Mouse (Mus musculus): Measurements from ENCODE around the gene Zfp715. TPM values are rescaled to one million over a fixed set of nuclear protein-coding genes. Genes with fewer than 3 reads are reported as not detected.
"Not testable (repeated sequence)": the region's sequence is repeated elsewhere in the genome, so short reads cannot be mapped to it uniquely, and the experiment has no call there.

Gene Zfp715
- polyA plus RNA-seq, 1 experiment from 2014 or later: 17.8 TPM

- peak; percentile 78 for ATAC-seq
- Histone ChIP-seq H3K36me3 (no peaks in the 10 kb centered on the region), H3K4me2 (replicated peaks) (peak overlapping the region; percentile 50), H3K4me3 (replicated peaks) (peak overlapping the region; percentile 39), H3K4me1 (replicated peaks) (no peaks in the 10 kb centered on the region), H3K27ac (no peak overlapping the region), H3K27me3 (no peaks in the 10 kb centered on the region), H3K9me3 (0 out of 2 replicates have a peak, but pooled peaks cover 4% of the 10 kb centered on the region), H3K9ac (replicated peaks) (peak overlapping the region; percentile 58)
- WGBS: 13% methylated on average over 18 of the region's 18 CpGs
These were observed 30.1 kb downstream of the Zfp715 start for GRCm38 (mm10) chr7:43282859-43283595.

DNA sequence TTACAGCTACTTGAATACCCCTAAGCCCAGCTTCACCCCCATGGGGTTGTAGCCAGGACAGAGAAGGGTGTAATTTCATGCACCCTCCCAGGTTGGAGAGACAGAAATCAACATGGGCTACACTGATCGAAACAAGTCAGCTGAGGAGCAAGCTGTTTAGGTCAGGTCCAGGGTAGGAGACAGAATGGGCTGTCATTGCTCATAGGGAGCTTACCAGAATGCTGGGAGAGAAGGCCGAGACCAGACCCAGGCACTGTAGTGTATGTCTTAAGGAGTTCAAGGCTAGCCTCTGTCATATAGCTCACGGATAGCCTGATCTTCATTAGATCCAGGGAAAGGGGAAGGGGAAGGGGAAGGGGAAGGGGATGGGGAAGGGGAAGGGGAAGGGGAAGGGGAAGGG, 30.6 kb downstream of the Zfp715 start:
- Histone ChIP-seq H3K9me3 (0 out of 2 replicates have a peak, but pooled peaks cover 4% of the 10 kb centered on the region), H3K4me3 (replicated peaks) (no peak overlapping the region), H3K27ac (no peak overlapping the region), H3K36me3 (no peaks in the 10 kb centered on the region), H3K4me1 (replicated peaks) (no peaks in the 10 kb centered on the region), H3K9ac (replicated peaks) (no peak overlapping the region), H3K27me3 (no peaks in the 10 kb centered on the region), H3K4me2 (replicated peaks) (no peak overlapping the region)
- 88% methylated on average over 3 of the region's 3 CpGs for WGBS
- peak; percentile 59; the same call in 1 of the 2 replicates for ATAC-seq

GRCm38 (mm10) chr7:43277401-43277800, 35.7 kb downstream of the Zfp715 start:
- 70% methylated on average over 5 of the region's 5 CpGs for WGBS
- ATAC-seq: no peak

GRCm38 (mm10) chr7:43276178-43276577, 36.9 kb downstream of the Zfp715 start:
- H3K27me3 ChIP-seq; H3K4me2 ChIP-seq (replicated peaks); H3K4me3 ChIP-seq (replicated peaks); H3K27ac ChIP-seq; H3K9ac ChIP-seq (replicated peaks); H3K36me3 ChIP-seq; H3K4me1 ChIP-seq (replicated peaks); H3K9me3 ChIP-seq; ATAC-seq: not testable (repeated sequence)
- 51% methylated on average over 6 of the region's 7 CpGs for WGBS

More at GRCm38 (mm10) chr7:43277401-43277800, 35.7 kb downstream of the Zfp715 start:
- Histone ChIP-seq H3K27ac (no peak overlapping the region), H3K9me3 (0 out of 2 replicates have a peak, but pooled peaks cover 4% of the 10 kb centered on the region), H3K36me3 (no peaks in the 10 kb centered on the region), H3K4me3 (replicated peaks) (no peak overlapping the region), H3K9ac (replicated peaks) (no peak overlapping the region), H3K27me3 (no peaks in the 10 kb centered on the region), H3K4me2 (replicated peaks) (no peak overlapping the region), H3K4me1 (replicated peaks) (no peaks in the 10 kb centered on the region)

DNA sequence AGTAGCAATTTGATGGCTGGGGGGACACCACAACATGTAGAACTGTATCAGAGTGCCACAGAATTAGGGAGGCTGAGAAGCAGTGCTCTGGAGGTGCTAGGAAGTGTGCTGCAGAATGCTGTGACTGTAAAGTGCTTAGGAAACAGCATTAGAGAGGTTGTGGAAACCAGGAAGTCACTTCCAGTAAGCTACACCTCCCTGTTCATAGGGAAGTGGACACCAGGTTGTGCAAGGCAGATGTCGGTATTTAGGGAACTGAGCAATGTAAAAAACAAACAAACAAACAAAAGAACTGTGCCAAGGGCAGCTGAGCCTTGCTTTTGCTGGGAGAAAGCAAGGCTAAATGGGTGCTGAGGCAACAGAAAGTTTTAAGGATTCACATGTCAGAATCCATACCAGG, 39.6 kb downstream of the Zfp715 start:
- Histone ChIP-seq H3K27ac (no peak overlapping the region), H3K4me3 (replicated peaks) (no peak overlapping the region), H3K36me3 (no peaks in the 10 kb centered on the region)

GRCm38 (mm10) chr7:43267359-43267758, 45.7 kb downstream of the Zfp715 start:
- not testable (repeated sequence) for H3K4me1 ChIP-seq (replicated peaks); H3K27me3 ChIP-seq; H3K4me3 ChIP-seq (replicated peaks); ATAC-seq; H3K4me2 ChIP-seq (replicated peaks); H3K36me3 ChIP-seq; H3K27ac ChIP-seq; H3K9ac ChIP-seq (replicated peaks)
- H3K9me3 ChIP-seq: peaks cover 25% of the 10 kb centered on the region
- WGBS: 92% methylated on average over 13 of the region's 13 CpGs

More for the DNA sequence above, 39.6 kb downstream of the Zfp715 start:
- H3K4me1 ChIP-seq (replicated peaks): no peaks in the 10 kb centered on the region
- no peak overlapping the region for H3K4me2 ChIP-seq (replicated peaks)
- peaks cover 11% of the 10 kb centered on the region; the same call in 1 of the 2 replicates for H3K9me3 ChIP-seq
- no peak for ATAC-seq
- WGBS: 90% methylated on average over 1 of the region's 1 CpGs
- H3K27me3 ChIP-seq: no peaks in the 10 kb centered on the region
- H3K9ac ChIP-seq (replicated peaks): no peak overlapping the region

GRCm38 (mm10) chr7:43253540-43253939, 59.6 kb downstream of the Zfp715 start:
- no peaks in the 10 kb centered on the region for H3K36me3 ChIP-seq
- H3K27ac ChIP-seq: no peak overlapping the region
- peaks cover 17% of the 10 kb centered on the region for H3K9me3 ChIP-seq
- H3K4me1 ChIP-seq (replicated peaks): no peaks in the 10 kb centered on the region
- H3K4me3 ChIP-seq (replicated peaks): no peak overlapping the region
- H3K9ac ChIP-seq (replicated peaks): no peak overlapping the region
- WGBS: 78% methylated on average over 7 of the region's 7 CpGs
- ATAC-seq: no peak
- H3K4me2 ChIP-seq (replicated peaks): no peak overlapping the region
- no peaks in the 10 kb centered on the region for H3K27me3 ChIP-seq

DNA sequence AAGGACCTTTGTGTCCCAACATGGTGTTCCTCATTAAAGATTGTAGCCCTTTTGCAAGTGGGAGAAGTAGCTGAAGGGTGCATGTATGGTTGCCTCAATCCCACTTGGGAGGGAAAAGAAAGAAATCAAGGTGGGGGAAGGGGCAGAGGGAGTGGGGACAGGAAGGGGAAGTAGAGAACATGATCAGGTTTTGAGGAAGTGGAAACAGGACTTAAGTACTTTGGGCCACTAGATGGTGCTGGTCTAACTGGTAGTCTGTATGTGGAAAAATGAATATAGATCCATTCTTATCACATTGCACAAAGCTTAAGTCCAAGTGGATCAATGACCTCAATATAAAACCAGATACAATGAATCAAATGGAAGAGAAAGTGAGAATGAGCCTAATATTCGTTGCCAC, 62.4 kb downstream of the Zfp715 start:
- H3K27ac ChIP-seq; H3K9ac ChIP-seq (replicated peaks); H3K4me2 ChIP-seq (replicated peaks); H3K27me3 ChIP-seq; H3K9me3 ChIP-seq; ATAC-seq; H3K36me3 ChIP-seq; H3K4me3 ChIP-seq (replicated peaks); H3K4me1 ChIP-seq (replicated peaks): not testable (repeated sequence)
- WGBS: 66% methylated on average over 1 of the region's 1 CpGs

Other genes starting within 250 kb of the Zfp715 start
- gene Zfp936, start 199.1 kb downstream of the Zfp715 start, polyA plus RNA-seq (2015; fragmentation: Nextera tagmentation; extraction: Ambion mirVana): not detected in 2 replicates
- gene Siglecf, start 38.0 kb upstream of the Zfp715 start, polyA plus RNA-seq (2015; fragmentation: Nextera tagmentation; extraction: Ambion mirVana): 0.12 and 0.22 TPM in 2 replicates
- 0.08 TPM in 1 of 2 replicates, not detected in the other for gene Siglecg, start 94.9 kb upstream of the Zfp715 start, polyA plus RNA-seq (2015; fragmentation: Nextera tagmentation; extraction: Ambion mirVana)
- not detected in 2 replicates for gene Lim2, start 114.4 kb upstream of the Zfp715 start, polyA plus RNA-seq (2015; fragmentation: Nextera tagmentation; extraction: Ambion mirVana)
- not detected in 2 replicates for gene Nkg7, start 123.8 kb upstream of the Zfp715 start, polyA plus RNA-seq (2015; fragmentation: Nextera tagmentation; extraction: Ambion mirVana)
- gene Cldnd2, start 127.5 kb upstream of the Zfp715 start, polyA plus RNA-seq (2015; fragmentation: Nextera tagmentation; extraction: Ambion mirVana): not detected in 2 replicates
- 142 TPM in 2 replicates for gene Etfb, start 130.8 kb upstream of the Zfp715 start, polyA plus RNA-seq (2015; fragmentation: Nextera tagmentation; extraction: Ambion mirVana)
- gene Gm45233, start 130.8 kb upstream of the Zfp715 start, polyA plus RNA-seq (2015; fragmentation: Nextera tagmentation; extraction: Ambion mirVana): 0.48 TPM in 1 of 2 replicates, not detected in the other
- 7.8 and 10.3 TPM in 2 replicates for gene Vsig10l, start 149.9 kb upstream of the Zfp715 start, polyA plus RNA-seq (2015; fragmentation: Nextera tagmentation; extraction: Ambion mirVana)
- 6.3 and 7.5 TPM in 2 replicates for gene Iglon5, start 176.8 kb upstream of the Zfp715 start, polyA plus RNA-seq (2015; fragmentation: Nextera tagmentation; extraction: Ambion mirVana)
- 0.04 TPM in 1 of 2 replicates, not detected in the other for gene 4931406B18Rik, start 192.6 kb upstream of the Zfp715 start, polyA plus RNA-seq (2015; fragmentation: Nextera tagmentation; extraction: Ambion mirVana)
- gene Cd33, start 231.1 kb upstream of the Zfp715 start, polyA plus RNA-seq (2015; fragmentation: Nextera tagmentation; extraction: Ambion mirVana): 0.35 and 1.1 TPM in 2 replicates
- gene Zfp658, start 249.0 kb upstream of the Zfp715 start, polyA plus RNA-seq (2015; fragmentation: Nextera tagmentation; extraction: Ambion mirVana): 10.3 and 11.1 TPM in 2 replicates

Measured in midbrain, embryonic 13.5 days (tissue).